Mouse (Mus musculus) liver, embryonic 13.5 days (tissue): ENCODE results near the gene Strip2. TPM values are rescaled to one million over a fixed set of nuclear protein-coding genes. Genes with fewer than 3 reads are reported as not detected.

Source experiments
- ATAC-seq: fragments of 200-750 bp; cut with Nextera tagmentation; 2 replicates; pipeline ENCODE4 v1.8.0; 2017; ENCODE audit warnings: low read depth, mild to moderate bottlenecking, moderate number of reproducible peaks, moderate library complexity
- DNase-seq: peaks from one replicate; pipeline ENCODE4 v3.0.0; 2022
- H3K27ac ChIP-seq: fragments of 300-500 bp; sonication (generic); 2 replicates; pipeline ENCODE4 v1.5.1; 2015; ENCODE audit warnings: moderate library complexity, mild to moderate bottlenecking, inconsistent platforms
- H3K27me3 ChIP-seq: fragments of 300-500 bp; sonication (generic); 2 replicates; pipeline ENCODE4 v1.6.1; 2015; ENCODE audit warnings: mild to moderate bottlenecking, inconsistent platforms
- H3K36me3 ChIP-seq: fragments of 300-500 bp; sonication (generic); 2 replicates; pipeline ENCODE4 v1.6.1; 2015; ENCODE audit warnings: mild to moderate bottlenecking, inconsistent platforms
- H3K4me1 ChIP-seq: fragments of 300-500 bp; sonication (generic); replicated peaks from 2 replicates; pipeline ENCODE4 v1.6.1; 2015; ENCODE audit warnings: inconsistent platforms
- H3K4me2 ChIP-seq: fragments of 300-500 bp; sonication (generic); 2 replicates; pipeline ENCODE4 v1.6.1; 2015; ENCODE audit warnings: inconsistent platforms, mild to moderate bottlenecking, moderate library complexity
- H3K4me3 ChIP-seq: fragments of 300-500 bp; sonication (generic); replicated peaks from 2 replicates; pipeline ENCODE4 v1.5.1; 2015; ENCODE audit warnings: mild to moderate bottlenecking, inconsistent platforms
- H3K9ac ChIP-seq: fragments of 300-500 bp; sonication (generic); 2 replicates; pipeline ENCODE4 v1.6.1; 2015; ENCODE audit warnings: mild to moderate bottlenecking, inconsistent platforms
- H3K9me3 ChIP-seq: fragments of 300-500 bp; sonication (generic); replicated peaks from 2 replicates; pipeline ENCODE4 v1.6.1; 2016; ENCODE audit warnings: inconsistent platforms
- WGBS: fragments of 180-500 bp; shearing (Covaris S2); methylation state at CpG from one replicate; pipeline ENCODE4 v1.1.7; 2015; ENCODE audit not compliant: insufficient replicate concordance; 5-methylcytosine and 5-hydroxymethylcytosine counted together
- microRNA-seq: library from miRNA; unstranded; fragments of <30 nt; microRNA quantifications from one replicate; pipeline ENCODE4, GENCODE M21; 2016
- polyA plus RNA-seq: library from polyadenylated mRNA; unstranded; fragments of >200 nt; fragmentation: Nextera tagmentation; extraction: Ambion mirVana; gene quantifications from 2 replicates; pipeline ENCODE4 v1.2.1, GENCODE M21; 2015

Gene Strip2
- polyA plus RNA-seq, 1 experiment from 2014 or later: 0.44 TPM

DNA sequence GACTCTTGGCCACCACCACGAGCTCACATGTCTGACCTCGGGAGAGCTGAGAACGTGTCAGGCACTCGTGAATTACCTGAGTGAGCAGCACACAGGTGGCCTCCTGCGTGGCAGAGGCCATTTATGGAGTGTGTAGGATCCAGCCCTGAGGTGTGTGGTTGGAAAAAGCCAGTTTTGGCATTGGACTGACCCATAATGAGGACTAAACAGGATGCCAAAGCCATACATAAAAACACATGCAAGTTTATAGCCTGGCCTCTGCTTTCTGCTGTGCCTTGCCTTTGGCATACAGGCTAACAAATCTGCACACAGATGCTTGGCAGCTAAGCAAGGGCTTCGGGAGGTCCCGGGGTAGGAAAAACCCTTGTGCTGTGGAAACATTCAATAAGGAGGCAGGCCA lies 92.4 kb downstream of the Strip2 start:
- Histone ChIP-seq H3K9ac (no peak overlapping the region), H3K4me2 (no peak overlapping the region), H3K36me3 (no peaks in the 10 kb centered on the region), H3K4me1 (no peaks in the 10 kb centered on the region; the same call in 1 of the 2 replicates), H3K9me3 (no peaks in the 10 kb centered on the region), H3K27me3 (no peaks in the 10 kb centered on the region), H3K4me3 (no peak overlapping the region), H3K27ac (no peak overlapping the region)
- no peak for DNase-seq
- 71% methylated on average over 7 of the region's 7 CpGs for WGBS
- no peak for ATAC-seq

Small RNAs within 50 kb of the gene (microRNA-seq; reads per million reads assigned to microRNA genes)
- not detected for gene Gm23049

Other genes with a start within 250 kb of the Strip2 start
- 150 and 164 TPM in 2 replicates for gene Tspan33, start 222.8 kb upstream of the Strip2 start, polyA plus RNA-seq
- 3.4 and 4.3 TPM in 2 replicates for gene Smo, start 181.5 kb upstream of the Strip2 start, polyA plus RNA-seq
- 4.1 and 4.3 TPM in 2 replicates for gene Ahcyl2, start 149.0 kb upstream of the Strip2 start, polyA plus RNA-seq
- gene Nrf1, start 131.0 kb downstream of the Strip2 start, polyA plus RNA-seq: 41.5 and 49.1 TPM in 2 replicates